Mouse (Mus musculus) embryonic facial prominence, embryonic 11.5 days (tissue): ENCODE results near the gene Pwp2. TPM values are rescaled to one million over a fixed set of nuclear protein-coding genes. Genes with fewer than 3 reads are reported as not detected.

Experiments
- ATAC-seq: fragments of 200-750 bp; cut with Nextera tagmentation; replicated peaks from 2 replicates; pipeline ENCODE4 v1.8.0; 2017; ENCODE audit warnings: low read depth; ENCODE audit not compliant: insufficient number of reproducible peaks, low FRiP score, low TSS enrichment
- DNase-seq: peaks from one replicate; pipeline ENCODE4 v3.0.0-alpha.2; 2015; ENCODE audit warnings: low spot score
- H3K27ac ChIP-seq: fragments of 300-500 bp; sonication (generic); replicated peaks from 2 replicates; pipeline ENCODE4 v1.5.1; 2014; ENCODE audit warnings: mild to moderate bottlenecking, low read depth, low read length, control low read depth
- H3K27me3 ChIP-seq: fragments of 300-500 bp; sonication (generic); 2 replicates; pipeline ENCODE4 v1.6.1; 2014; ENCODE audit warnings: mild to moderate bottlenecking, low read length, moderate library complexity, mixed read lengths; ENCODE audit not compliant: control insufficient read depth, insufficient read depth
- H3K36me3 ChIP-seq: fragments of 300-500 bp; sonication (generic); replicated peaks from 2 replicates; pipeline ENCODE4 v1.6.1; 2014; ENCODE audit warnings: low read depth, mild to moderate bottlenecking, low read length, moderate library complexity, mixed read lengths; ENCODE audit not compliant: control insufficient read depth, insufficient read depth
- H3K4me1 ChIP-seq: fragments of 300-500 bp; sonication (generic); 2 replicates; pipeline ENCODE4 v1.6.1; 2014; ENCODE audit warnings: low read length, mixed read lengths; ENCODE audit not compliant: control insufficient read depth, insufficient read depth
- H3K4me2 ChIP-seq: fragments of 300-500 bp; sonication (generic); 2 replicates; pipeline ENCODE4 v1.6.1; 2014; ENCODE audit warnings: low read depth, mild to moderate bottlenecking, control low read depth, low read length, moderate library complexity
- H3K4me3 ChIP-seq: fragments of 300-500 bp; sonication (generic); 2 replicates; pipeline ENCODE4 v1.5.1; 2014; ENCODE audit warnings: low read depth, low read length, control low read depth
- H3K9ac ChIP-seq: fragments of 300-500 bp; sonication (generic); replicated peaks from 2 replicates; pipeline ENCODE4 v1.6.1; 2014; ENCODE audit warnings: mild to moderate bottlenecking, control low read depth, low read length
- H3K9me3 ChIP-seq: fragments of 300-500 bp; sonication (generic); replicated peaks from 2 replicates; pipeline ENCODE4 v1.6.1; 2016; ENCODE audit warnings: mild to moderate bottlenecking, low read length, inconsistent platforms, mixed read lengths; ENCODE audit not compliant: control insufficient read depth
- WGBS: fragments of 180-500 bp; shearing (Covaris S2); extraction: QIAGEN DNeasy Blood & Tissue Kit; methylation state at CpG from one replicate; pipeline ENCODE4 v1.1.7; 2014; 5-methylcytosine and 5-hydroxymethylcytosine counted together
- polyA plus RNA-seq: library from polyadenylated mRNA; unstranded; fragments of >200 nt; fragmentation: Nextera tagmentation; extraction: Ambion mirVana; gene quantifications from 2 replicates; pipeline ENCODE4 v1.2.1, GENCODE M21; 2014

Gene Pwp2
- polyA plus RNA-seq = 20.0 and 21.6 TPM in 2 replicates

DNA sequence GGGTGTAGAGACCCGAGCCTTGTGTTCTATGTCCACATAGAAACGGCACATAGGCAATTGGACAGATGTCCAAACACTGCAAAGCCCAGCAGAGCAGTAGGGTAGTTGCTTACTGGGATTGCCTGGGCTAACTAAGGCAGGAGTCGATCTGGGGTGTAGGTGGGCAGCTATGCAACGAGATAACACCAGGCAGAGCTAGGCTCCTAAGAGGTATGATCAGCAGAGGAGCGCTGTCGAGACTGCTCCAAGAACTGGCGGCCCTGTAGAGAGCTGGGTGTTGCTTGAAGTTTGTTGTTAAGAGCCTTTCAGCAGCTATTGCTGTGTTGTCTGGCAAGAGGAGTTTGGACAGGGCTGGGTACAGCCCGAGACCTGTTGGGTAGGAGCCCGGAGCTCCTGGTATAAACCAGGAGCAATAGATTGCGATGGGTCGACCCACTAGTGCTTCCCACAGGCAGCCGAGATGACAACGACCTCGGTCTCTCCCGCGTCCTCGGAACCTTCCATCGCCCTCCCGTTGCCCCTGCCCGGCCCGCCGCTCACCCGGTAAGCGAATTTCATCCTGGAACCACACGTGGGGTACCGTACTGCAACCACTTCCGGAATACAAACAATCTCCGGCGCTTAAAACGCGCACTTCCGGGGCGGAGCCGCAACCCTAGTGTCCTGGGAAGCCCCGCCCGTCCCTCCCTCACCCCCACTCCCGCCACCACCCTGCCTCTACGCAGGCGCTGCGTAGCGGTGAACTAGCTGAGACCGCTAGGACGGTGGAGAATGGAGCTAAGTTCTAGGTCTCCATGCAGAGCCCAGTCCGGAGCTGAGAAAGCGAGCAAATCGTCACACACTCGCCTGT lies at the start of gene Pwp2:
Gene Pwp2, minus strand, starts transcription at position 619 of the 850 bp plus-strand sequence.
- peak within 1 kb of the TSS; percentile 61 for H3K9ac ChIP-seq
- 0 out of 2 replicates have a peak within 1 kb of the TSS, but pooled peaks have one; percentile 14 for H3K27ac ChIP-seq
- H3K4me1 ChIP-seq = no peaks in the 10 kb centered on the region; the same call in 1 of the 2 replicates
- DNase-seq (peak; percentile 97), ATAC-seq (peak; percentile 91)
- peak within 1 kb of the TSS; percentile 72 for H3K4me3 ChIP-seq
- H3K4me2 ChIP-seq = peak within 1 kb of the TSS; percentile 90
- 2% methylated on average over 46 of the region's 47 CpGs for WGBS
- H3K36me3 ChIP-seq = peaks cover 9% of the 10 kb centered on the region
- no peaks in the 10 kb centered on the region for H3K9me3 ChIP-seq
- no peaks in the 10 kb centered on the region for H3K27me3 ChIP-seq

DNA sequence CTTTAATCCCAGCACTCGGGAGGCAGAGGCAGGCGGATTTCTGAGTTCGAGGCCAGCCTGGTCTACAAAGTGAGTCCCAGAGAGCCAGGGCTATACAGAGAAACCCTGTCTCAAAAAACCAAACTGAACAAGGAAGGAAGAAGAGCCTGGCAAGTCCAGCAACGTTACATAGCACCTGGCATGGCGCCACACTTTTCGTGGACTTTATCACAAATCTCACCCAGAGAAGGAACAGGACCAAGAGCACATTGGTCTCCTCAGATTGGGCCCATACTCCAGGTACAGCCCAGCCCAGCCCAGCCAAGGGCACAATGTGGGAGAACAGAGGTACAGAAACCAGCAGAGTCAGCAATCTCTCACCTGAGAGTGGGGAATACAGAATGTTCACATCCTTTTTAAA lies 48.8 kb upstream of the Pwp2 start:
- no peaks in the 10 kb centered on the region for H3K9me3 ChIP-seq
- DNase-seq (no peak), ATAC-seq (no peak)
- H3K36me3 ChIP-seq = no peaks in the 10 kb centered on the region
- no peak overlapping the region for H3K4me3 ChIP-seq
- H3K27me3 ChIP-seq = no peaks in the 10 kb centered on the region
- H3K4me1 ChIP-seq = no peaks in the 10 kb centered on the region
- H3K27ac ChIP-seq = no peak overlapping the region
- 90% methylated on average over 6 of the region's 6 CpGs for WGBS
- no peak overlapping the region for H3K4me2 ChIP-seq
- no peak overlapping the region for H3K9ac ChIP-seq

DNA sequence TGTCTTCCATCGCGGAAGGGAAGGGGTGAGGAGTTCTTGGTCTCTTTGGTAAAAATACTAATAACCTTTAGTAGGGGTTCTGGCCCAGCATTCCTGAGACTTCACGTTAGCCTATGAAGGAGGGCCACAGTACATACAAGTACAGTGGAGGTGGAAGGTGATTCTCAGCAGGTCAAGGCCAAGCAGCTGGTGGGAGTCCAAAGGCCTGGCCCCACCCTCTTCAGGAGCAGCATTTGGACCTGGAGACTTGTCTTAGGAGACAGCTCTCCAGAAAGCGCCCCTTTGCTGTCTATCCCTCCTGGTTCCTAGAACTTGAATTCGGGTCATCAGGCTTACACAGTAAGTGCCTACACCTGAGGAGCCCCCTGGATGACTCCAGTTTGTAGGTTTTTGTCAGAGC lies 48.2 kb upstream of the Pwp2 start:
- ATAC-seq = no peak
- H3K9me3 ChIP-seq = no peaks in the 10 kb centered on the region
- H3K4me2 ChIP-seq = no peak overlapping the region
- H3K9ac ChIP-seq = no peak overlapping the region
- WGBS = 91% methylated on average over 5 of the region's 5 CpGs
- no peak overlapping the region for H3K4me3 ChIP-seq
- no peak overlapping the region for H3K27ac ChIP-seq
- H3K36me3 ChIP-seq = no peaks in the 10 kb centered on the region
- DNase-seq = no peak
- H3K4me1 ChIP-seq = no peaks in the 10 kb centered on the region
- no peaks in the 10 kb centered on the region for H3K27me3 ChIP-seq

DNA sequence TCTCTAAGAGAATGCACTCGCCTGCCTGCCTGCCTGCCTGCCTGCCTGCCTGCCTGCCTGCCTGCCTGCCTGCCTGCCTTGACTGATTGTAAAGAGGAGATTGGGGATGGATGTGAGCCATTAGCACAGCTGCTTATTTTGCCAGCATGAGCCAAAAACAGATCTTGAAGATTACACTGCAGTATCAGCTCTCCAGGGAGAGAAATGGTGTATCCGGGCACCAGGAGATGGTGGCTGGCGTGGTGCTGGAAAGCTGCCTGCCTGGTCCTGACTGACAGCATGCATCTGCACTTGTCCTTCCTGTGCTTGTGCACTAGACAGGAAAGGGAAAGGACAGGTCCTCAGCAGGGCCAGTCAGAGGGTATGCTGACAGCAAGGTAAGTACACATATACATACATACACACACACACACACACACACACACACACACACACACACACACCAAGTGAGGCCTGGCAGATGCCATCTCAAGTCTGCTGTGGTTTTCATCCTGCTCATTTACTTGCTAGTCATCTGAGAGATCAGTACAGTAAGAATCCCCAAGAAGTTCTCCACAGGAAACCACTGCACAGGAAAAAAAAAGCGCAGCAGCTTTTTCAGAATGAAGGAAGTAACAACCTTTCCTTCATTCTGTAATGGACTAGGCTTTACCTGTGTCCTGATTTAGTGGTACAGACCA lies 47.5 kb upstream of the Pwp2 start:
- WGBS = 86% methylated on average over 4 of the region's 4 CpGs
- Histone ChIP-seq H3K9me3 (no peaks in the 10 kb centered on the region), H3K27ac (no peak overlapping the region), H3K4me2 (no peak overlapping the region), H3K4me1 (no peaks in the 10 kb centered on the region), H3K27me3 (no peaks in the 10 kb centered on the region), H3K9ac (no peak overlapping the region), H3K4me3 (no peak overlapping the region), H3K36me3 (no peaks in the 10 kb centered on the region)
- DNase-seq (no peak), ATAC-seq (no peak)

DNA sequence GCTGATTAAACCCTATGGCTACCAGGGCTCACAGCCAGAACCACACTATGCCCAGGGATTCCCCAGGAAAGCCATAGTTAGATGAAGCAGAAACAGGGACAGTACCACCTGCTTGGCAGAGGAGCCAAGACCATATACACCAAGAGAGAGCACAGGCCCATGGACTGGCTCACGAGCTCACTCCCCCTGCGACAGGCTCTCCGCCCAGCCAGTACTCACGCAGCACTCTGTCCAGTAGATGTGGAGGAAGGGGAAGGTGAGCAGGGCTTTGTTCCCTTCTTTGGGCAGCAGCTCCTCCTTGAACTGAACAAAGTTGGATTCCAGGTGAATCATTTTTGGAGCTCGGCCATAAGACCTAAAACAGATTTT lies 43.6 kb upstream of the Pwp2 start:
- H3K4me3 ChIP-seq = no peak overlapping the region
- DNase-seq = no peak
- 90% methylated on average over 5 of the region's 5 CpGs for WGBS
- no peak overlapping the region for H3K4me2 ChIP-seq
- no peaks in the 10 kb centered on the region for H3K9me3 ChIP-seq
- H3K27me3 ChIP-seq = no peaks in the 10 kb centered on the region
- H3K9ac ChIP-seq = no peak overlapping the region
- H3K36me3 ChIP-seq = no peaks in the 10 kb centered on the region
- no peak overlapping the region for H3K27ac ChIP-seq
- no peaks in the 10 kb centered on the region for H3K4me1 ChIP-seq
- ATAC-seq = no peak

DNA sequence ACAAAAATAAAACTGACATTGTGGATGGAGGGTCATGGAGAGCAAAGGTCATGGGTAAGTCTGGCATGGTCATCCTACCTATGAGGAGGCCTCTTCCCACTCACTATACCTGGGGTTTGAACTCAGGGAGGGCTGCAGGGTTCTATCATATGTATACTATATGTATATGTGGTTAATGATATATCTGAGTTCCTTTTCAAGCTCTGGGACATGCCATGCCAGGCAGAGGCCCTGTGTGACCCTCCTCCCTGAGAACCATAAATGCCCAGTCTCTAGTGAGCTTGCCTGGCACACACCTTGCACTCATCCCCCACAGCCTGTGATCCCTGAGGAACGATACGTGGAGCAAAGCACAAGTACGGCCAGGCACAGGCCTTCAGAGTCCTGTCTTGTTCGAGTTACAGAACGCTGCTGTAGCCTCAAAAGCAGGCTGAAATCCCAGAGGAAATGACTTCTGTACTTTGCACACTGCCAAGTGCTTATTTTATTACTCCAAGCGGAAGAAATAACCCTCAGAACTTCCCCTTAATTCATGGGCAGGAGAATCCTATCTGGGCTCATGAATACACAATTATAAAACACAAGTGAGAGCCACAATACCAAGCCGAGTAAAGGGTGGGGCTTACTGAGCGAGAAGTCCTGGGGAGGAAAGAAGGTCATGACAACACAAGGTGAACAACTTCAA lies 43.1 kb upstream of the Pwp2 start:
- Histone ChIP-seq H3K9me3 (no peaks in the 10 kb centered on the region), H3K9ac (no peak overlapping the region), H3K36me3 (no peaks in the 10 kb centered on the region), H3K4me3 (no peak overlapping the region), H3K27ac (no peak overlapping the region), H3K27me3 (no peaks in the 10 kb centered on the region), H3K4me1 (no peaks in the 10 kb centered on the region), H3K4me2 (no peak overlapping the region)
- DNase-seq = no peak
- 89% methylated on average over 8 of the region's 8 CpGs for WGBS
- no peak for ATAC-seq

DNA sequence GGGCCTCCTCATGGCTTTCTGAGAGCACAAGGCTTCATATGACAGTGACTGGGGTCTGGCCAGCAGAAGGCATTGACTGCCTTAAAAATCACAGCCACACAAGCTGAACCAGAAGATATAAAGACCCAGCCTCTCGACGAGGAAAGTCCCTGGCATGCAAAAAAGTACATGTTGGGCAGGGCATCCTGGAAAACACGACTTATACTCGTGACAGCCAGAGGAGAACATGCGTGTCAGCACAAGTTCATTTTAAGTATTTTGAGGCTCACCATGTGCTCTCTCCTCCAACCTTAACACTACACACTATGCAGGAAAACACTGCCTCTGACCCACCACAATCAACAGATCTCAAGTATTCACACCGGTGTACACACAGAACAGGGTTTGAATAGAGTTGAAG lies 39.2 kb upstream of the Pwp2 start:
- no peaks in the 10 kb centered on the region; the same call in 1 of the 2 replicates for H3K36me3 ChIP-seq
- ATAC-seq (no peak), DNase-seq (no peak)
- H3K9me3 ChIP-seq = no peaks in the 10 kb centered on the region
- H3K9ac ChIP-seq = no peak overlapping the region
- no peaks in the 10 kb centered on the region for H3K4me1 ChIP-seq
- WGBS = 90% methylated on average over 6 of the region's 6 CpGs
- H3K4me3 ChIP-seq = no peak overlapping the region
- no peak overlapping the region for H3K27ac ChIP-seq
- H3K27me3 ChIP-seq = no peaks in the 10 kb centered on the region
- H3K4me2 ChIP-seq = no peak overlapping the region
